Mouse (Mus musculus) megakaryocyte, embryonic 14.5 days (primary cell): ENCODE results near the gene Asb15. TPM values are rescaled to one million over a fixed set of nuclear protein-coding genes. Genes with fewer than 3 reads are reported as not detected.

Source experiments
- H3K27me3 ChIP-seq: replicated peaks from 2 replicates; pipeline ENCODE3; 2012; ENCODE audit warnings: inconsistent platforms
- H3K36me3 ChIP-seq: replicated peaks from 2 replicates; pipeline ENCODE3; 2012; ENCODE audit warnings: low read length, inconsistent platforms, mixed read lengths
- H3K4me1 ChIP-seq: 2 replicates; pipeline ENCODE4 v1.6.1; 2012; ENCODE audit warnings: inconsistent platforms
- H3K4me3 ChIP-seq: replicated peaks from 2 replicates; pipeline ENCODE3; 2012; ENCODE audit warnings: moderate library complexity, mild to moderate bottlenecking, inconsistent platforms
- H3K9me3 ChIP-seq: 2 replicates; pipeline ENCODE4 v1.6.1; 2012; ENCODE audit warnings: inconsistent platforms
- FLI1 ChIP-seq: IDR thresholded peaks from 2 replicates; pipeline ENCODE4 v1.6.1; 2012; ENCODE audit warnings: low read length, inconsistent platforms, mixed read lengths
- GATA1 ChIP-seq: IDR thresholded peaks from 3 replicates; pipeline ENCODE4 v1.6.1; 2012; ENCODE audit warnings: mixed read lengths, low read length, inconsistent platforms, borderline replicate concordance
- polyA plus RNA-seq: library from polyadenylated mRNA; stranded (reverse); fragments of >175 nt; gene quantifications from 2 replicates; pipeline ENCODE4 v1.2.3, GENCODE M21; 2012; ENCODE audit warnings: low replicate concordance; ENCODE audit not compliant: insufficient read depth

Gene Asb15
- not detected in 2 replicates for polyA plus RNA-seq

GRCm38 (mm10) chr6:24528064-24528243, at the start of gene Asb15:
Gene Asb15, plus strand, starts transcription at chr6:24528144.
- H3K4me3 ChIP-seq: peak within 1 kb of the TSS; percentile 100
- H3K36me3 ChIP-seq: peaks cover 16% of the 10 kb centered on the region
- H3K27me3 ChIP-seq: no peaks in the 10 kb centered on the region
- peaks cover 42% of the 10 kb centered on the region for H3K4me1 ChIP-seq
- TF ChIP-seq FLI1 (no peak), GATA1 (no peak)
- H3K9me3 ChIP-seq: no peaks in the 10 kb centered on the region

DNA sequence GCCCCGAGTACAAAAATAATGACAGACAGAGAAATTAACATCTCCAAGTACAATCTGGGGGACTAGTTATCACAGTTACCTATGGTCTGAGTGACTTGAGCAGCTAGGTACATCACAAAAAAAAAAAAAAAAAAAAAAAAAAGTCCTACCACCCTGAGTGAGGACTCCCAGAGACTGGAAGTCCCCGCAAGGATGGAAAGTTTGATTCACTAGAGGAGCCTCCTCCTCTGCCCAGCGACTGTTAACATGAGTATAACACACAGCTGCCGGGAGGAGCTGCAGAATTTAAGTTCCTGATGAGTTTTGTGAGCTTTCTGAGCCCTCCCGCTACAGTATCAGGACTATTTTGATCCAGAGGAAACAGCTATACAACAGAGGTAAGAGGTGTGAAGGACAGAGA, 41.4 kb upstream of the Asb15 start:
- no peak overlapping the region for H3K4me3 ChIP-seq
- TF ChIP-seq GATA1: no peak
- no peak for TF ChIP-seq FLI1
- no peaks in the 10 kb centered on the region for H3K4me1 ChIP-seq
- H3K9me3 ChIP-seq: no peaks in the 10 kb centered on the region
- no peaks in the 10 kb centered on the region for H3K27me3 ChIP-seq
- no peaks in the 10 kb centered on the region for H3K36me3 ChIP-seq

- Histone ChIP-seq H3K4me1 (no peaks in the 10 kb centered on the region), H3K4me3 (no peak overlapping the region), H3K27me3 (no peaks in the 10 kb centered on the region), H3K9me3 (no peaks in the 10 kb centered on the region), H3K36me3 (no peaks in the 10 kb centered on the region)
- TF ChIP-seq FLI1 (no peak), GATA1 (no peak)
These were observed 37.6 kb upstream of the Asb15 start for GRCm38 (mm10) chr6:24490341-24490740.

GRCm38 (mm10) chr6:24504141-24504540, 23.8 kb upstream of the Asb15 start:
- H3K27me3 ChIP-seq: no peaks in the 10 kb centered on the region
- H3K4me3 ChIP-seq: no peak overlapping the region
- no peaks in the 10 kb centered on the region for H3K4me1 ChIP-seq
- no peaks in the 10 kb centered on the region for H3K36me3 ChIP-seq
- H3K9me3 ChIP-seq: no peaks in the 10 kb centered on the region
- no peak for TF ChIP-seq GATA1
- no peak for TF ChIP-seq FLI1

DNA sequence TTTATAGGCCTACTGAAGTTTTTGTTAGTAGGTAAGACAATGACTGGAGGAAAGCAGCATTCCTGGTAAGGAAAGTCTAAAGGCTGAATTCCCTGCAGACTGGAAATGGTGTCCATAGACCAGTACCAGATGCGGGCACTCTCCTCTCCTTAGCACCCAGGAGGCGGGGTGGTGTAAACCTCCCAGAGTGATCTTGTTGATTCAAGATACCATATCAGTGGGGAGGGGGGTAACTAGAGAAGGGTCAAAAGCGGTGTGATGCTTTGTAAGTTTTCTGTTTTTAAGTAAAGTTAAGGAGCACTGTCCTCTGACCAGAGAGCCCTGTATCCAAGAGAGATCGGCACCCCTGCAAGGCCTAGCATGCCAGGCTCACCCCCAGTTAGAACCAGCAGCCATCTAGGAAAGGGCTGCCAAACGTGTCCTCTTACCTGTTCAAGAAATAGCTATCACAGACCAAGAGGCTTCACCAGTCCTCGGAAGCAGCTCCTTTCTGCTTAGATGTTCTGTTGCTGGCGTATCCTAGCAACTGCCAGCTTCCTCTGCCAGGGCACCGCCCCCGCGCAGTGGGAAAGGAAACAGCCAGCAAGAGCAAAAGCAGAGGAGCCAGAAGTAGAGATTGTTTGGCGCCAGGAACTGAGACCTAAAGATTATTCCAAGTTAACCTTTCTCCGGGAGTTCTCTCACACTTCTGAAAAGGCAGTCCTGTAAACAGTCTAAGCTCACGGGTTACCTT, 13.2 kb upstream of the Asb15 start, which contains the start of gene Iqub:
Gene Iqub, minus strand, starts transcription at position 516 of the 733 bp plus-strand sequence.
- no peak for TF ChIP-seq FLI1
- TF ChIP-seq GATA1: no peak
- Histone ChIP-seq H3K9me3 (no peaks in the 10 kb centered on the region), H3K4me1 (peaks cover 7% of the 10 kb centered on the region), H3K4me3 (peak within 1 kb of the TSS; percentile 1), H3K27me3 (no peaks in the 10 kb centered on the region), H3K36me3 (peaks cover 20% of the 10 kb centered on the region)

- no peak for TF ChIP-seq FLI1
- TF ChIP-seq GATA1: no peak
- Histone ChIP-seq H3K36me3 (peaks cover 32% of the 10 kb centered on the region), H3K4me1 (peaks cover 7% of the 10 kb centered on the region), H3K27me3 (no peaks in the 10 kb centered on the region), H3K9me3 (no peaks in the 10 kb centered on the region), H3K4me3 (no peak overlapping the region)
These were observed 11.7 kb upstream of the Asb15 start for GRCm38 (mm10) chr6:24516197-24516596.

- no peaks in the 10 kb centered on the region for H3K9me3 ChIP-seq
- no peak for TF ChIP-seq GATA1
- no peak for TF ChIP-seq FLI1
- peak overlapping the region; percentile 35 for H3K4me3 ChIP-seq
- H3K4me1 ChIP-seq: peaks cover 36% of the 10 kb centered on the region
- peaks cover 35% of the 10 kb centered on the region for H3K36me3 ChIP-seq
- no peaks in the 10 kb centered on the region for H3K27me3 ChIP-seq
These were observed 2.2 kb upstream of the Asb15 start for GRCm38 (mm10) chr6:24525705-24526104.

DNA sequence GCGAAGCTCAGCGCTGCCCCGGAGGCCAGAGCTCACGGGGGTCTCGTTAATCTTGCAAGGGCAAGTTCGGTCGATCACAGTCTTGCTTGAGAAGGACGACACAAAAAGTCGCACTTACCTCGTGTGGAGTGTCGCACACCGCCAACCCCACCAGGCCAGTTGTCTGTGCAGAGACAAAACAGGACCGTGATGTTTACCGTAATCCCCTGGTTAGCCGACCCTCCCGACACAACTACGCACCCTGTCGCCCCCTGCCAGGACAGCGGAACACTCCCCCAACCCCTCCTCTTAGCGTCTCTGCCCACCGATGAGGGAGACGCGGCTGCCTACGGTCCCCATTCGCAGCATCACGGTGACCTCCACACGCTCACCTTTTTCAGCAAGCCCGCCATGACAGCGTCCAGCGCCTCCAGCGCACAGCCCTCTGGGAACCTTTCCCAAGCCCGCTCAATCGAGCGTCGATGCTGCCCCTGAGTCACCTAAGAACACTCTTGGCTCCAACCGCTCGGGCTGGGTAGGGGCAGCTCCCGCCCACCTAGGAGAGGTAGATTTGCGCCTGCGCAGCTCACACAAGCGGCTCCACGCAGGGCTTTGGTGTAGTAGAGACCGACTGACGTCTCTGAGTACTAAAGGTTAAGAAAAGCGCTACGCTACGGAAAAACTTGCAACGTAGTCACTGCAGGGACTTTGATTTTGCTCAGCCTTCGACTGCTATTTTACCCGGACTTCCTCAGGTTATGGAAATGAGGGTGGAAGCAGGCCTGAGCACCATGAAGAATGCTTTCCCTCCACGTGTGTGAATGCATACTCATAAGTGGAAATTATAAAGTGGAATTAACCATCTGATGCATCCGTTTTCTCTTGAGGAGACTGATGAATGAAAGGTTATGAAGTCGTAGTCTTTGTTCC, 535 bp upstream of the Asb15 start, which contains the start of gene Ndufa5:
Gene Ndufa5, minus strand, starts transcription at position 859 of the 909 bp plus-strand sequence.
- Histone ChIP-seq H3K27me3 (no peaks in the 10 kb centered on the region), H3K4me3 (peak within 1 kb of the TSS; percentile 100), H3K9me3 (no peaks in the 10 kb centered on the region), H3K4me1 (peaks cover 42% of the 10 kb centered on the region), H3K36me3 (peaks cover 19% of the 10 kb centered on the region)
- TF ChIP-seq GATA1 (no peak), FLI1 (no peak)

- no peak for TF ChIP-seq FLI1
- TF ChIP-seq GATA1: no peak
- H3K9me3 ChIP-seq: peaks cover 4% of the 10 kb centered on the region
- no peak overlapping the region for H3K4me3 ChIP-seq
These were observed 2.2 kb downstream of the Asb15 start for GRCm38 (mm10) chr6:24530166-24530565.

More at GRCm38 (mm10) chr6:24530166-24530565, 2.2 kb downstream of the Asb15 start:
- no peaks in the 10 kb centered on the region for H3K27me3 ChIP-seq
- H3K4me1 ChIP-seq: peaks cover 42% of the 10 kb centered on the region
- peaks cover under 1% of the 10 kb centered on the region for H3K36me3 ChIP-seq
